Mouse (Mus musculus): Measurements from ENCODE around the gene Mpp1. TPM values are rescaled to one million over a fixed set of nuclear protein-coding genes. Genes with fewer than 3 reads are reported as not detected.

Gene Mpp1
- total RNA-seq, 2 experiments from 2014 or later = 20.0 to 22.2 TPM

GRCm38 (mm10) chrX:75084774-75085508 is 45.9 kb downstream of the Mpp1 start, which contains the start of gene Gab3:
Gab3 (minus strand) TSS chrX:75085458.
- DNase-seq = peak; percentile 52 to 53
- intact Hi-C loops (cut with DNase I) = no loop called here

GRCm38 (mm10) chrX:75083982-75084773 is 46.6 kb downstream of the Mpp1 start:
- peak; percentile 30 to 39 for DNase-seq
- intact Hi-C loops (cut with DNase I) = no loop called here

- intact Hi-C loops (cut with DNase I) = no loop called here
- DNase-seq = no peak
Observed at GRCm38 (mm10) chrX:75082351-75082750, 48.5 kb downstream of the Mpp1 start.

Other genes starting within 250 kb of the Mpp1 start
- gene Gab3, start 45.6 kb downstream of the Mpp1 start, total RNA-seq (2021) = 1 to 10 TPM; 2.6 to 2.9 TPM
- 10 to 100 TPM; 20.7 to 25.9 TPM for gene Dkc1, start 35.2 kb downstream of the Mpp1 start, total RNA-seq (2021)
- not detected for gene Smim9, start 32.8 kb upstream of the Mpp1 start, total RNA-seq (2021)